Mouse (Mus musculus) spleen, adult 2 months (tissue): ENCODE results near the gene Metap1.

Experiments used
- CTCF ChIP-seq: fragments of 200-500 bp; IDR thresholded peaks from 2 replicates; pipeline ENCODE4 v1.5.1; 2011; ENCODE audit warnings: mild to moderate bottlenecking, inconsistent platforms; ENCODE audit not compliant: insufficient read depth, insufficient read length, insufficient replicate concordance; ENCODE audit errors: extremely low read depth
- POLR2A ChIP-seq: fragments of 200-500 bp; IDR thresholded peaks from 2 replicates; pipeline ENCODE4 v1.6.1; 2011; ENCODE audit warnings: low read depth, low read length, inconsistent platforms

- TF ChIP-seq CTCF: no peak
- TF ChIP-seq POLR2A: no peak
Observed at GRCm38 (mm10) chr3:138481526-138482284, 7.6 kb downstream of the Metap1 start.
